ENCODE assay signal across 17 mouse cellular contexts in genomic region chr5:88684226-88684625, GRCm38 (mm10).
"Had no signal": no experiment of that assay in that cellular context is flagged by ENCODE, and none has a peak within 500 bp of the region (broad histone marks: within the 10 kb centered on the region; RNA-seq: fewer than 3 reads in every experiment).

No protein-coding gene starts in this region.

- H3K9ac ChIP-seq: neural tube, embryonic 12.5 days; neural tube, embryonic 13.5 days; neural tube, embryonic 15.5 days; stomach, embryonic 15.5 days had no signal

- H3K4me3 ChIP-seq: neural tube, embryonic 12.5 days; neural tube, embryonic 13.5 days; neural tube, embryonic 15.5 days; stomach, embryonic 15.5 days had no signal

- H3K27me3 ChIP-seq: neural tube, embryonic 12.5 days; neural tube, embryonic 13.5 days; stomach, embryonic 15.5 days had no signal

- H3K36me3 ChIP-seq: neural tube, embryonic 12.5 days; neural tube, embryonic 13.5 days; neural tube, embryonic 15.5 days; stomach, embryonic 15.5 days had no signal

- H3K4me1 ChIP-seq: neural tube, embryonic 12.5 days; neural tube, embryonic 15.5 days; stomach, embryonic 15.5 days had no signal

- H3K4me2 ChIP-seq: neural tube, embryonic 12.5 days; neural tube, embryonic 13.5 days; neural tube, embryonic 15.5 days; stomach, embryonic 15.5 days had no signal

- H3K9me3 ChIP-seq: neural tube, embryonic 12.5 days; neural tube, embryonic 13.5 days; neural tube, embryonic 15.5 days; stomach, embryonic 15.5 days had no signal

- H3K27ac ChIP-seq: neural tube, embryonic 12.5 days; neural tube, embryonic 13.5 days; neural tube, embryonic 15.5 days; stomach, embryonic 15.5 days; stomach, postnatal 0 days had no signal

- DNase-seq: retina, postnatal 1 day; right cerebral cortex, adult 18-20 months; right cerebral cortex, postnatal 14 days; right cerebral cortex, postnatal 25 days; right cerebral cortex, postnatal 4 days; spleen, adult 18-20 months; thymus, adult 18-20 months; thymus, adult 2 months; thymus, postnatal 14 days; thymus, postnatal 25 days; thymus, postnatal 36 days; thymus, postnatal 4 days had no signal
